Mouse (Mus musculus) CH12.LX (cell line): Measurements from ENCODE around the gene Gm48551. TPM values are rescaled to one million over a fixed set of nuclear protein-coding genes. Genes with fewer than 3 reads are reported as not detected.

Experiments used
- DNase-seq: peaks from one replicate; pipeline ENCODE4 v3.0.0-alpha.2; 2013; ENCODE audit errors: extremely low read depth
- H3K27ac ChIP-seq: 2 replicates; pipeline ENCODE4 v1.5.1; 2012; ENCODE audit warnings: low read depth, mild to moderate bottlenecking, control low read depth, moderate library complexity; ENCODE audit not compliant: insufficient read depth
- H3K27me3 ChIP-seq: replicated peaks from 2 replicates; pipeline ENCODE3; 2012; ENCODE audit warnings: inconsistent platforms
- H3K36me3 ChIP-seq, 2 experiments: replicated peaks in 1 of 2; 2 replicates each; pipeline versions ENCODE3 to v1.6.1; 2012; ENCODE audit warnings: inconsistent platforms in 1 of 2, low read length in 1 of 2, mild to moderate bottlenecking in 1 of 2, mixed read lengths in 1 of 2, moderate library complexity in 1 of 2; ENCODE audit not compliant: control insufficient read depth in 1 of 2, insufficient read depth in 1 of 2
- H3K4me1 ChIP-seq, 2 experiments: 2 replicates each; pipeline ENCODE4 v1.6.1; 2012; ENCODE audit warnings: inconsistent platforms in 1 of 2, moderate library complexity in 1 of 2; ENCODE audit not compliant: insufficient read depth in 2 of 2, control insufficient read depth in 1 of 2
- H3K4me2 ChIP-seq: 2 replicates; pipeline ENCODE4 v1.6.1; 2012; ENCODE audit warnings: low read depth, mild to moderate bottlenecking, control low read depth; ENCODE audit not compliant: poor library complexity, insufficient read depth, severe bottlenecking
- H3K4me3 ChIP-seq, 3 experiments: fragments of 150-350 bp in 1 of 3; sonication (generic) in 1 of 3; replicated peaks in 1 of 3; 2 replicates each; pipeline versions ENCODE3 to v1.5.1; 2011 to 2012; ENCODE audit warnings: low read depth in 2 of 3, low read length in 2 of 3, mild to moderate bottlenecking in 2 of 3, moderate library complexity in 2 of 3, control low read depth in 1 of 3, improper control_type of control experiment in 1 of 3, inconsistent platforms in 1 of 3, mixed read lengths in 1 of 3; ENCODE audit not compliant: poor library complexity in 1 of 3
- H3K79me2 ChIP-seq: replicated peaks from 2 replicates; pipeline ENCODE4 v1.6.1; 2012; ENCODE audit warnings: mild to moderate bottlenecking, moderate library complexity; ENCODE audit not compliant: control insufficient read depth, poor library complexity, insufficient read depth, severe bottlenecking; ENCODE audit errors: extremely low read depth
- H3K9ac ChIP-seq: 2 replicates; pipeline ENCODE4 v1.6.1; 2012; ENCODE audit warnings: low read depth, mild to moderate bottlenecking, control low read depth, moderate library complexity; ENCODE audit not compliant: insufficient read depth
- H3K9me3 ChIP-seq: replicated peaks from 2 replicates; pipeline ENCODE3; 2012; ENCODE audit warnings: low read length, inconsistent platforms, mixed read lengths
- BHLHE40 ChIP-seq: IDR thresholded peaks from 2 replicates; pipeline ENCODE4 v1.6.1; 2011; ENCODE audit warnings: mild to moderate bottlenecking, low read depth, low read length, improper control_type of control experiment
- CHD1 ChIP-seq: IDR thresholded peaks from 2 replicates; pipeline ENCODE4 v1.6.1; 2012; ENCODE audit warnings: low read depth, low read length, improper control_type of control experiment, inconsistent platforms
- E2F4 ChIP-seq: IDR thresholded peaks from 2 replicates; pipeline ENCODE4 v1.6.1; 2011; ENCODE audit warnings: low read depth, low read length, improper control_type of control experiment; ENCODE audit not compliant: insufficient replicate concordance
- ELF1 ChIP-seq: IDR thresholded peaks from 2 replicates; pipeline ENCODE4 v1.6.1; 2014; ENCODE audit warnings: low read depth, mild to moderate bottlenecking, inconsistent platforms, low read length, improper control_type of control experiment
- ETS1 ChIP-seq: conservative IDR thresholded peaks from 2 replicates; pipeline ENCODE4 v1.6.1; 2012; ENCODE audit warnings: low read depth, mild to moderate bottlenecking, inconsistent platforms, low read length, improper control_type of control experiment, moderate library complexity
- JUN ChIP-seq: IDR thresholded peaks from 2 replicates; pipeline ENCODE4 v1.6.1; 2011; ENCODE audit warnings: low read depth, mild to moderate bottlenecking, low read length, improper control_type of control experiment, moderate library complexity; ENCODE audit not compliant: insufficient read depth
- KAT2A ChIP-seq: IDR thresholded peaks from 2 replicates; pipeline ENCODE4 v1.6.1; 2012; ENCODE audit warnings: low read length, improper control_type of control experiment, inconsistent platforms; ENCODE audit not compliant: insufficient replicate concordance
- MAFK ChIP-seq: IDR thresholded peaks from 2 replicates; pipeline ENCODE4 v1.6.1; 2011; ENCODE audit warnings: low read length, improper control_type of control experiment; ENCODE audit not compliant: insufficient replicate concordance
- MAX ChIP-seq: IDR thresholded peaks from 2 replicates; pipeline ENCODE4 v1.6.1; 2011; ENCODE audit warnings: low read length, improper control_type of control experiment
- MXI1 ChIP-seq: IDR thresholded peaks from 2 replicates; pipeline ENCODE4 v1.6.1; 2011; ENCODE audit warnings: mild to moderate bottlenecking, low read depth, low read length, improper control_type of control experiment
- MYC ChIP-seq: IDR thresholded peaks from 2 replicates; pipeline ENCODE4 v1.6.1; 2011; ENCODE audit warnings: low read depth, mild to moderate bottlenecking, improper control_type of control experiment, low read length
- NRF1 ChIP-seq: IDR thresholded peaks from 2 replicates; pipeline ENCODE4 v1.6.1; 2014; ENCODE audit warnings: low read depth, mild to moderate bottlenecking, inconsistent platforms, low read length, improper control_type of control experiment, moderate library complexity
- PAX5 ChIP-seq: IDR thresholded peaks from 2 replicates; pipeline ENCODE4 v1.6.1; 2012; ENCODE audit warnings: low read length, inconsistent platforms, mixed read lengths
- POLR2A ChIP-seq: IDR thresholded peaks from 2 replicates; pipeline ENCODE4 v1.6.1; 2011; ENCODE audit warnings: low read depth, mild to moderate bottlenecking, improper control_type of control experiment, low read length
- SMC3 ChIP-seq: IDR thresholded peaks from 2 replicates; pipeline ENCODE4 v1.6.1; 2011; ENCODE audit warnings: low read depth, low read length, improper control_type of control experiment
- TCF12 ChIP-seq: IDR thresholded peaks from 2 replicates; pipeline ENCODE4 v1.6.1; 2014; ENCODE audit warnings: low read depth, mild to moderate bottlenecking, inconsistent platforms, low read length, improper control_type of control experiment
- USF2 ChIP-seq: conservative IDR thresholded peaks from 2 replicates; pipeline ENCODE4 v1.6.1; 2011; ENCODE audit warnings: low read depth, low read length, improper control_type of control experiment
- ZC3H11A ChIP-seq: IDR thresholded peaks from 2 replicates; pipeline ENCODE4 v1.6.1; 2012; ENCODE audit warnings: low read depth, mild to moderate bottlenecking, inconsistent platforms, low read length, improper control_type of control experiment
- ZKSCAN1 ChIP-seq: IDR thresholded peaks from 2 replicates; pipeline ENCODE4 v1.6.1; 2012; ENCODE audit warnings: low read depth, inconsistent platforms, low read length, improper control_type of control experiment, borderline replicate concordance
- ZMIZ1 ChIP-seq: IDR thresholded peaks from 2 replicates; pipeline ENCODE4 v1.6.1; 2012; ENCODE audit warnings: low read depth, mild to moderate bottlenecking, inconsistent platforms, low read length, improper control_type of control experiment
- ZNF384 ChIP-seq: IDR thresholded peaks from 2 replicates; pipeline ENCODE4 v1.6.1; 2012; ENCODE audit warnings: low read depth, low read length, improper control_type of control experiment, inconsistent platforms
- dilution Hi-C: fragments of 300-500 bp; cut with MboI; formaldehyde crosslinking; loops from 2 replicates; pipeline ENCODE4 v1.14.3; 2020; ENCODE audit warnings: low sequenced_read_pairs; ENCODE audit not compliant: extremely low pct_unique_long_range_greater_than_20kb, extremely low pct_ligation_motif_present
- in situ Hi-C: fragments of 300-500 bp; cut with MboI; formaldehyde crosslinking; loops from 3 replicates; pipeline ENCODE4 v1.14.3; 2019; ENCODE audit warnings: low sequenced_read_pairs, low pct_ligation_motif_present, low pct_unique_long_range_greater_than_20kb, mixed read lengths
- polyA plus RNA-seq: library from polyadenylated mRNA; unstranded; fragments of >175 nt; gene quantifications from 2 replicates; pipeline ENCODE4 v1.2.1, GENCODE M21; 2012; ENCODE audit warnings: low read depth; ENCODE audit not compliant: insufficient read length
- total RNA-seq, 2 experiments: library from RNA; depleted of rRNA; stranded (reverse); fragments of 300-350 nt in 1 of 2; fragments of >200 nt in 1 of 2; gene quantifications; 2 replicates each; pipeline ENCODE4 v1.2.3; 2012 to 2014

The Gm48551 gene
- total and polyA plus RNA-seq, 3 experiments: 1.0 to 3.4 (median 1.2) TPM

GRCm38 (mm10) chr10:81422191-81422590, 37.9 kb downstream of the Gm48551 start:
- peaks cover 8 to 17% of the 10 kb centered on the region in 2 experiments for H3K4me1 ChIP-seq
- DNase-seq: no peak

GRCm38 (mm10) chr10:81422661-81423217, 38.5 kb downstream of the Gm48551 start:
- TF ChIP-seq POLR2A: no peak
- no peak for TF ChIP-seq ETS1
- TF ChIP-seq MYC: no peak
- TF ChIP-seq ZC3H11A: no peak
- no peak for TF ChIP-seq BHLHE40
- TF ChIP-seq SMC3: no peak
- no peak for TF ChIP-seq NRF1
- no peak for TF ChIP-seq ZMIZ1
- no peak for TF ChIP-seq ELF1
- TF ChIP-seq JUN: no peak
- TF ChIP-seq MAFK: no peak
- TF ChIP-seq TCF12: no peak
- TF ChIP-seq ZKSCAN1: no peak
- TF ChIP-seq USF2: no peak
- TF ChIP-seq CHD1: no peak
- TF ChIP-seq ZNF384: no peak
- no peak overlapping the region for H3K4me3 ChIP-seq
- H3K36me3 ChIP-seq: peaks cover 18 to 25% of the 10 kb centered on the region in 2 experiments
- H3K4me2 ChIP-seq: no peak overlapping the region
- no peaks in the 10 kb centered on the region for H3K9me3 ChIP-seq
- H3K79me2 ChIP-seq: peaks cover 27% of the 10 kb centered on the region
- in situ Hi-C loops (no loop called here), dilution Hi-C loops (no loop called here)
- no peak overlapping the region for H3K27ac ChIP-seq
- no peak for DNase-seq
- peaks cover 19% of the 10 kb centered on the region for H3K27me3 ChIP-seq
- H3K9ac ChIP-seq: no peak overlapping the region
- peaks cover 12 to 19% of the 10 kb centered on the region in 2 experiments for H3K4me1 ChIP-seq

More at GRCm38 (mm10) chr10:81422191-81422590, 37.9 kb downstream of the Gm48551 start:
- Histone ChIP-seq H3K9ac (no peak overlapping the region), H3K27me3 (peaks cover 15% of the 10 kb centered on the region), H3K27ac (no peak overlapping the region), H3K4me2 (no peak overlapping the region), H3K9me3 (no peaks in the 10 kb centered on the region), H3K36me3 (peaks cover 23 to 31% of the 10 kb centered on the region in 2 experiments), H3K79me2 (peaks cover 27% of the 10 kb centered on the region), H3K4me3 (no peak overlapping the region)
- TF ChIP-seq ZC3H11A (no peak), MAX (no peak), ZKSCAN1 (no peak), PAX5 (no peak), USF2 (no peak), ZMIZ1 (no peak), TCF12 (no peak), MXI1 (no peak), CHD1 (no peak), KAT2A (no peak), E2F4 (no peak)
- in situ Hi-C loops: no loop called here
- dilution Hi-C loops: no loop called here
